Mouse (Mus musculus) CH12F3 (cell line): ENCODE data around the gene Pdzd8.

ENCODE experiments used
- in situ Hi-C: fragments of 300-500 bp; cut with MboI; formaldehyde crosslinking; loops from 2 replicates; pipeline ENCODE4 v1.14.3; 2020; ENCODE audit warnings: low sequenced_read_pairs

Gene Pdzd8

GRCm38 (mm10) chr19:59345658-59346283 lies at the start of gene Pdzd8:
Pdzd8 (minus strand) TSS chr19:59345780.
- in situ Hi-C loops, result no loop called here

- in situ Hi-C loops, result no loop called here
Measured at GRCm38 (mm10) chr19:59393777-59394441, 48.3 kb upstream of the Pdzd8 start.

GRCm38 (mm10) chr19:59388847-59389606 lies 43.4 kb upstream of the Pdzd8 start:
- in situ Hi-C loops, result no loop called here

GRCm38 (mm10) chr19:59388399-59388798 lies 42.8 kb upstream of the Pdzd8 start:
- in situ Hi-C loops, result no loop called here

- in situ Hi-C loops, result no loop called here
Measured at GRCm38 (mm10) chr19:59387178-59387577, 41.6 kb upstream of the Pdzd8 start.

GRCm38 (mm10) chr19:59384582-59385495 lies 39.3 kb upstream of the Pdzd8 start:
- in situ Hi-C loops, result no loop called here

GRCm38 (mm10) chr19:59382416-59382917 lies 36.9 kb upstream of the Pdzd8 start:
- in situ Hi-C loops, result no loop called here

GRCm38 (mm10) chr19:59379995-59380394 lies 34.4 kb upstream of the Pdzd8 start:
- in situ Hi-C loops, result no loop called here

- in situ Hi-C loops, result no loop called here
Measured at GRCm38 (mm10) chr19:59376481-59376880, 30.9 kb upstream of the Pdzd8 start.

GRCm38 (mm10) chr19:59374940-59375339 lies 29.4 kb upstream of the Pdzd8 start:
- in situ Hi-C loops, result no loop called here

GRCm38 (mm10) chr19:59372928-59373327 lies 27.3 kb upstream of the Pdzd8 start:
- in situ Hi-C loops, result no loop called here

GRCm38 (mm10) chr19:59371016-59371415 lies 25.4 kb upstream of the Pdzd8 start:
- in situ Hi-C loops, result no loop called here

GRCm38 (mm10) chr19:59367892-59368291 lies 22.3 kb upstream of the Pdzd8 start:
- in situ Hi-C loops, result no loop called here

- in situ Hi-C loops, result no loop called here
Measured at GRCm38 (mm10) chr19:59366724-59367123, 21.1 kb upstream of the Pdzd8 start.

- in situ Hi-C loops, result no loop called here
Measured at GRCm38 (mm10) chr19:59363666-59364065, 18.1 kb upstream of the Pdzd8 start.

- in situ Hi-C loops, result no loop called here
Measured at GRCm38 (mm10) chr19:59362646-59363045, 17.1 kb upstream of the Pdzd8 start.

GRCm38 (mm10) chr19:59360486-59360896 lies 14.9 kb upstream of the Pdzd8 start:
- in situ Hi-C loops, result no loop called here

GRCm38 (mm10) chr19:59359202-59359601 lies 13.6 kb upstream of the Pdzd8 start:
- in situ Hi-C loops, result no loop called here

GRCm38 (mm10) chr19:59357878-59358277 lies 12.3 kb upstream of the Pdzd8 start:
- in situ Hi-C loops, result no loop called here

GRCm38 (mm10) chr19:59356843-59357595 lies 11.4 kb upstream of the Pdzd8 start:
- in situ Hi-C loops, result no loop called here
